Mouse (Mus musculus) kidney, adult 2 months (tissue): ENCODE data around the gene Tpst1.

Experiments used
- CTCF ChIP-seq: fragments of 200-500 bp; conservative IDR thresholded peaks from 2 replicates; pipeline ENCODE4 v1.5.1; 2011; ENCODE audit warnings: low read depth, mild to moderate bottlenecking, control low read depth, low read length, moderate library complexity, mixed read lengths; ENCODE audit not compliant: insufficient read depth, insufficient read length
- POLR2A ChIP-seq: fragments of 200-500 bp; IDR thresholded peaks from one replicate; pipeline ENCODE4 v1.6.1; 2011; ENCODE audit warnings: low read depth, low read length, control low read depth

- TF ChIP-seq CTCF (no peak), POLR2A (no peak)
Observed at GRCm38 (mm10) chr5:130109348-130109747, 36.2 kb downstream of the Tpst1 start.
